Mouse (Mus musculus) ES-Bruce4 (cell line): ENCODE results near the gene Adora1. TPM values are rescaled to one million over a fixed set of nuclear protein-coding genes. Genes with fewer than 3 reads are reported as not detected.

Source experiments
- H3K27ac ChIP-seq: 2 replicates; pipeline ENCODE4 v1.5.1; 2012; ENCODE audit warnings: low read length, inconsistent platforms; ENCODE audit not compliant: insufficient read depth
- H3K27me3 ChIP-seq: 2 replicates; pipeline ENCODE4 v1.6.1; 2012; ENCODE audit warnings: mild to moderate bottlenecking, low read length, inconsistent platforms; ENCODE audit not compliant: control insufficient read depth, poor library complexity, insufficient read depth, severe bottlenecking
- H3K36me3 ChIP-seq: 2 replicates; pipeline ENCODE4 v1.6.1; 2012; ENCODE audit warnings: inconsistent platforms, mild to moderate bottlenecking, low read length, moderate library complexity; ENCODE audit not compliant: control insufficient read depth, poor library complexity, insufficient read depth, severe bottlenecking
- H3K4me1 ChIP-seq: one replicate; pipeline ENCODE4 v1.8.1; 2011; ENCODE audit warnings: low read length; ENCODE audit not compliant: control insufficient read depth, insufficient read depth
- H3K4me3 ChIP-seq: 2 replicates; pipeline ENCODE4 v1.5.1; 2011; ENCODE audit warnings: low read depth, mild to moderate bottlenecking, low read length
- H3K9ac ChIP-seq: 2 replicates; pipeline ENCODE4 v1.6.1; 2012; ENCODE audit warnings: low read depth, mild to moderate bottlenecking, inconsistent platforms; ENCODE audit not compliant: poor library complexity, severe bottlenecking
- H3K9me3 ChIP-seq: replicated peaks from 2 replicates; pipeline ENCODE4 v1.6.1; 2012; ENCODE audit warnings: mild to moderate bottlenecking, low read length, inconsistent platforms; ENCODE audit not compliant: control insufficient read depth, poor library complexity, insufficient read depth, severe bottlenecking
- CTCF ChIP-seq: IDR thresholded peaks from one replicate; pipeline ENCODE4 v1.8.1; 2011; ENCODE audit warnings: low read depth, low read length
- EP300 ChIP-seq: IDR thresholded peaks from 2 replicates; pipeline ENCODE4 v1.6.1; 2011; ENCODE audit warnings: low read depth, low read length; ENCODE audit not compliant: insufficient read depth
- POLR2A ChIP-seq: IDR thresholded peaks from one replicate; pipeline ENCODE4 v1.8.1; 2011; ENCODE audit warnings: low read length; ENCODE audit not compliant: insufficient read depth
- polyA plus RNA-seq: library from polyadenylated mRNA; stranded (reverse); fragments of >200 nt; gene quantifications from 2 replicates; pipeline ENCODE4 v1.2.4, GENCODE M21; 2011; ENCODE audit warnings: low read depth; ENCODE audit not compliant: missing spikeins, insufficient read depth, insufficient read length

Adora1 gene
- polyA plus RNA-seq, 1 experiment = 0.18 TPM

DNA sequence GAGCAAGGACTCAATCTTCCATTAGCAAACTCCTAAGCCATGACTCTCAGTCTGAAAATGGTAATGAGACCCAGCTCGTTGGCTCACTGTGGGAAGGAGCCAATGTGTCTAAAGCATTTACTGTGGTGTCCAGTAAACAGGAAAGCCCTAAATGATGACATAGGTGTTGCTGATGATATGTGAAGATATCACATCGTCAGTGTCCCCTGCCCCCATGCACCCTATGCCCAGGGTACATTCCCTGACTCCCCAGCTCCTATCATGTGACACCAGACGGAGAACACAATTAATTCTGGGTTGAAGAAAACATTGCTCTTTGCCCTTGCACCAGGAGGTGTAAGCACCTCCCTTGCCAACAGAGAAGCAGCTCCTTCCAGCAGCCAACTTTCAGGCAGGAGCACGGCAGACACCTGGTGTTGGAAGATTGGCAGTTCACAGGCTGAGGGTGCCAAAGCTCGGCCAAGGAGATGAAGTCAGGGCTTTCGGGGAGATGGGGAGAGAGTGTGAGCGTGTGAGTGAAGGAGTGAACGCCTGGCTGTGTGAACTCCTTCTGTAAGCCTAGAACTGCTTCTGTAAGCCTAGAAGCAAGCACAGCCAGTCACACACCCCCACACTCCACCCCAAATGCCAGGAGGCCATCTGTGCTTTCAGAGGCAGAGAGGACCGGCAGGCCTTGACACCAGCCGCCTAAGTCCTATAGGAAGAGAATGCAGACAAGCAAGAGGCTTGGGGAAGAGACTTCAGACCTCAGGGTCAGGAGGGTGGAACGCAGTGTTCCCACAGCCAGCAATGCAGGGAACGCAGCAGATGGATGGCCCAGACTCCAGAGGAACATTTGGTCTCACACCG, 40.6 kb upstream of the Adora1 start:
- no peak overlapping the region for H3K4me3 ChIP-seq

DNA sequence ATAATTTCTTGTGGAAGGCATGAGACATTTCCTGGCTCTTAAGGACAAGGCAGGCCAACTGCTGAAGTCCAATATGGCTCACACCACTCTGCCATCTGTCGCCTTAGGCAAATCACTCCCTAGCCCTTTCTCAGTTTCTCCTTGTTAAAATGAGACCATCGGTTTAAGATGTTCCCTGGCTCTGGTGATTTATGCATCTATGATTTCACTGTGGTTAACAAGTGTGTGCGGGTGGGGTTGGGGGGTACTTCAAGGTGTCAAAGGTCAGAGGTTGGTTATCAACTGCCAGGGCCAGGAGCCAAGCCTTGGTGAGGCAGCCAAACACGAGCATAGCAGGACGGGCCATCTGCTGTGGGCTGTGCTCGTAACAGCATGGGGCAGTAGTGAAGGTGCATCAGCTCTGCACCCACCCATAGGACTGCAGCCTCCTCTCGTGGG, 39.3 kb upstream of the Adora1 start:
- no peaks in the 10 kb centered on the region for H3K36me3 ChIP-seq
- no peaks in the 10 kb centered on the region for H3K4me1 ChIP-seq
- H3K4me3 ChIP-seq = no peak overlapping the region
- no peaks in the 10 kb centered on the region for H3K27me3 ChIP-seq
- H3K27ac ChIP-seq = no peak overlapping the region
- TF ChIP-seq CTCF (no peak), EP300 (no peak), POLR2A (no peak)
- no peaks in the 10 kb centered on the region for H3K9me3 ChIP-seq
- H3K9ac ChIP-seq = no peak overlapping the region

More for the DNA sequence above, 40.6 kb upstream of the Adora1 start:
- Histone ChIP-seq H3K9me3 (no peaks in the 10 kb centered on the region), H3K27me3 (no peaks in the 10 kb centered on the region), H3K9ac (no peak overlapping the region), H3K36me3 (no peaks in the 10 kb centered on the region), H3K27ac (no peak overlapping the region), H3K4me1 (no peaks in the 10 kb centered on the region)
- TF ChIP-seq CTCF (no peak), EP300 (no peak), POLR2A (no peak)

DNA sequence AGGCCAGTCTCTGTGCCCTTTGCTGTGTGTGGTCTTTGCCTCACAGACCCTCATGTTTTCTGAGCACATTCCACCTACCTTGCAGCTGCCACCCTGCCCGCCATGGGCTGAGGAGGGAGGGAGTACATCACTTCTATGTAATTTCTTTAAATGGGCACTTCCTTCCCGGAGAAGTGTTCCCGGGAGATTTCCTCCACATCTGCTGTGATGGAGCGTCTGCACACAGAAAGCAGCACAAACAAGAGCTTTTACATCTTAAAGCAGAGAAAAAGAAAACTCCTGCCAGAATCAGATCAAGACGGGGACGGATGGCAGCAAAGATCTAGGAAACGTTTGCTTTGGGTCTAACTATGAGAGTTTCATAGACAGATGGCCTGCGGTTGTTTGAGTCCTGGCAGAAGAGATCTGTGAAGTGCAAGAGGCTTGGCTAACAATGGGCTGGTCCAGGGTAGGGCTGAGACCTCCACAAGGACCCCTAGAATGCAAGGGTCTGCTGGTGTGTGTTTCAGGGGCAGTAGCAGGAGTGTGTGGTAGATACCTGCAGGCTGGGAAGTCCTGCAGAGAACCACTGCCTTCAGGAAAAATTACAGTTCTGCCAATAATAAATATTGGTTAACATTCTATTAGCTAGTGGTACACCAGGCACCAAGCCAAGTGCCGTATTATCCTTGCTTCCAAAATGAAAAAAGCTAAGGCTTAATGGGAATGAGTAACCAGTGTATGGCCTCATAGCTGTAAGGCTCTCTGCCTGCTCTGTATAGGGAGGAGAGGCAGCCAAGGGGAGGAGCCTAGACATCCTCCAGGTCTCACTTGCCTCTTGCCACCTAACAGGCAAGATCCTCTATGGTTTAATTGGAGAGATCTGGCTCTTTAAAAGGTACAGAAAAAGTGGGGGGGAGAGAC, 38.5 kb upstream of the Adora1 start:
- H3K27me3 ChIP-seq = no peaks in the 10 kb centered on the region
- no peaks in the 10 kb centered on the region for H3K4me1 ChIP-seq
- no peak overlapping the region for H3K27ac ChIP-seq
- no peaks in the 10 kb centered on the region for H3K9me3 ChIP-seq
- no peak overlapping the region for H3K9ac ChIP-seq
- no peaks in the 10 kb centered on the region for H3K36me3 ChIP-seq
- no peak overlapping the region for H3K4me3 ChIP-seq
- TF ChIP-seq CTCF (no peak), POLR2A (no peak), EP300 (no peak)

DNA sequence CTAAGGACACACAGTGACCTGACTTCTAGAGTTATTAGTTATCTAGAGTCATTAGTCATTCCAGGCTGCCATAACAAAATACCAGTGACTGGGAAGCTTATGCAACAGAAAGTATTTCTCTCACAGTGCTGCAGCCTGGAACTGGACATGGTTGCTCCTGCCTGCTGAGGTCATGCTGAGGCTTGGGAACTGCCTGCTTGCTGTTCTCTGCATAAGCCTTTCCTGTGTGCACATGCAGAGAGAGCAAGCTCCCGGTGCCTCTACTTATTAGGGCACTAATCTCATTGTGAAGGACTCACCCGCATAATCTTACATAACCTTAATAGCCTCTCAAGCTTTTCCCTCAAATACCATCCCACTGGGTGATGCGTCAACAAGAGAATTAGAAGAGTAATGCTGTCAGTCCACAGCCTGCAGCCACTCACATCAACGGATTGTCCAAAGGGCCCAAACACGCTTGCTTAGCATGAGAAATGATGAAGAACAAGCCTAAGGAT, 37.6 kb upstream of the Adora1 start:
- Histone ChIP-seq H3K4me3 (no peak overlapping the region), H3K36me3 (no peaks in the 10 kb centered on the region), H3K9ac (no peak overlapping the region), H3K27ac (no peak overlapping the region), H3K4me1 (no peaks in the 10 kb centered on the region), H3K9me3 (no peaks in the 10 kb centered on the region), H3K27me3 (no peaks in the 10 kb centered on the region)
- no peak for TF ChIP-seq CTCF
- TF ChIP-seq POLR2A = no peak
- no peak for TF ChIP-seq EP300

DNA sequence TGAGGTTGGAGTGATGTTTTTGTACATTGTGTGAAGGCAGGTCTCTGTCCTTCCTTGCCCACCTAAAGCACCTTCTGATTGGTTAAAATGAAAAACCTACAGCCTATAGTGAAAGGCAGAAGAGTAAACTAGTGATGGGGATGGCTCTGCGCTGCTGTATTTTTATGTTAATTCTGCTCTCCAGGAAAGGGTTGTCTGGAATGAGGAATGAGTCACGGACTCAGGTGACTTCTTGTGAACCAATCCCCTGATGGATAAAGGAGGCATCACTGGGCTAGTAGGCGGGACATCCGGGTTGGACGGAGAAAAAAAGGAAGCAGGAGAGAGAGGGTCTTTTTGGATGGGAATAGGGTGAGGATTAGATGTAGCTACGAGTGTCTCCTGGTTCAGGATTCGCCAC, 34.8 kb upstream of the Adora1 start:
- no peaks in the 10 kb centered on the region for H3K4me1 ChIP-seq
- H3K9ac ChIP-seq = peak overlapping the region; percentile 12; the same call in 1 of the 2 replicates
- no peaks in the 10 kb centered on the region for H3K9me3 ChIP-seq
- no peaks in the 10 kb centered on the region for H3K27me3 ChIP-seq
- peak overlapping the region; percentile 66 for H3K27ac ChIP-seq
- TF ChIP-seq POLR2A (peak; percentile 38), CTCF (no peak)
- H3K4me3 ChIP-seq = peak overlapping the region; percentile 64
- no peaks in the 10 kb centered on the region for H3K36me3 ChIP-seq
